In the genomic region with DNA sequence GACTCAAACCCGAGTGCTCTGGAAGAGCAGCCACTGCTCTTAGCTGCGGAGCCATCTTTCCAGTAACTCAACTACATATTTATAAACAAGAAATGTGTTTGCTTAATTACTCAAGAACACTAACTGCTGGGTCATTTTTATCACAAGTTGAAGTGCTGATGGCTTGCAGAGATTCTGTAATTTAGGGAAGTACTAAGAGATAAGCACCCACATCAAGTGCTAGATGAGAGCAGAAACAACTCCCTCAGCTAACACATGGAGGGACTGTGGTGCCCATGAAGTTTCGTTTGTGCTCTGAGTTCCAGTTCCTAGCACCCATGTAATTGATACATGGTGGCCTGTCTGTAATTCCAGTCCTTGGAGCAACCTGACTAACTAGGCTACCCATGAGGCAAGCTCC, we compare ENCODE assay signal across 17 mouse cellular contexts.
"Had no signal": no experiment of that assay in that cellular context is flagged by ENCODE, and none has a peak within 500 bp of the region (broad histone marks: within the 10 kb centered on the region; RNA-seq: fewer than 3 reads in every experiment).

No protein-coding gene starts in this region.

- H3K4me1 ChIP-seq: neural tube, embryonic 12.5 days; neural tube, embryonic 13.5 days; neural tube, embryonic 15.5 days; stomach, embryonic 15.5 days had no signal

- H3K9me3 ChIP-seq: neural tube, embryonic 12.5 days; neural tube, embryonic 13.5 days; neural tube, embryonic 15.5 days; stomach, embryonic 15.5 days had no signal

- H3K27me3 ChIP-seq: neural tube, embryonic 12.5 days; neural tube, embryonic 13.5 days; neural tube, embryonic 15.5 days; stomach, embryonic 15.5 days had no signal

- H3K27ac ChIP-seq: neural tube, embryonic 12.5 days; neural tube, embryonic 13.5 days; neural tube, embryonic 15.5 days; stomach, embryonic 15.5 days; stomach, postnatal 0 days had no signal

- DNase-seq: retina, postnatal 1 day; right cerebral cortex, adult 18-20 months; right cerebral cortex, postnatal 14 days; right cerebral cortex, postnatal 25 days; right cerebral cortex, postnatal 4 days; spleen, adult 18-20 months; thymus, adult 18-20 months; thymus, adult 2 months; thymus, postnatal 14 days; thymus, postnatal 25 days; thymus, postnatal 36 days; thymus, postnatal 4 days had no signal

- H3K4me3 ChIP-seq: neural tube, embryonic 12.5 days; neural tube, embryonic 13.5 days; neural tube, embryonic 15.5 days; stomach, embryonic 15.5 days had no signal

- H3K36me3 ChIP-seq: stomach, embryonic 15.5 days had no signal

- H3K9ac ChIP-seq: neural tube, embryonic 12.5 days; neural tube, embryonic 13.5 days; neural tube, embryonic 15.5 days; stomach, embryonic 15.5 days had no signal
